Mouse (Mus musculus) 3T3-L1 (cell line): ENCODE results near the gene Snta1.

ENCODE experiments used
- DNase-seq: peaks from one replicate; pipeline ENCODE4 v3.0.0-alpha.2; 2015; ENCODE audit warnings: low read depth, low spot score

The Snta1 gene

DNA sequence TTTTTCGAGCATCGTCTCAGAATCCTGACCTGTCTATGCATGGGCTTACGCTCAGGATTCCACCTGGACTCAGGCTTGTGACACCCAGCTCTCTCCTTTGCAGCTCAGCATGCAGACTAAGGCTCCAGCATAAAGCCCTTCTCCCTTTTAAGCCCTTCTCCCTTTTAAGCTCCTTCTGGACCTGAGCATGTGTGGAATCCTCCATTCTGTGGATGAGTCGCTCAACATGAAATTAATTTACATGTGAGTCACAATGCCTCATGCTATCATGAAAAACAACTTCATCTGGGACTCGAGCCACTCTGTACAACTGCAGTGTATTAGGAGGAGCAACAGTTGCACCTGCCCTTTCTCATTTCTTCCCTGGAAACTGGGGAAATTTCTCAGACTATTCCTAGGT lies 14.3 kb upstream of the Snta1 start:
- DNase-seq = peak; percentile 60

GRCm38 (mm10) chr2:154420942-154421731 lies 13.2 kb upstream of the Snta1 start:
- DNase-seq = no peak

- DNase-seq = no peak
Measured at GRCm38 (mm10) chr2:154419631-154420515, 12.0 kb upstream of the Snta1 start.

- DNase-seq = no peak
Measured at GRCm38 (mm10) chr2:154418001-154418400, 10.1 kb upstream of the Snta1 start.

DNA sequence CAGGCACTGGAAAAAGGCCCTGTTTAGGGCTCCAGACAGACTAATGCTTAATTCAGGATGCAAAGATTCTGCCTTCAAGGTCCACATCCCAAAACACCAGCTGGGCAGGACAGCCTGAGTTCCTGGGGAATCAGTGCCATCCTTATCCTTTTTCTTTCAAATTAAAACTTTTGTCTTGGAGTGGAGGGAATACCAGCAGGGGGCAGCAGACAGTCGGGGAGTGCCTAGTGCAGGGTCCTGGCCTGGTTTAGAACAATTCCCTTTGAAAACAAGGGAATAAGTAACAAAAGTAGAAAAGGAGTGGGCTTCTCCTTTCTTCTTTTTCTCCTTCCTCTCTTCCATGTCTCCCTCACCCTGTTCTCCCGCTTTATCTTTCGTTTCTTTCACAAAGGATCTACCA lies 9.2 kb upstream of the Snta1 start:
- peak; percentile 89 for DNase-seq

DNA sequence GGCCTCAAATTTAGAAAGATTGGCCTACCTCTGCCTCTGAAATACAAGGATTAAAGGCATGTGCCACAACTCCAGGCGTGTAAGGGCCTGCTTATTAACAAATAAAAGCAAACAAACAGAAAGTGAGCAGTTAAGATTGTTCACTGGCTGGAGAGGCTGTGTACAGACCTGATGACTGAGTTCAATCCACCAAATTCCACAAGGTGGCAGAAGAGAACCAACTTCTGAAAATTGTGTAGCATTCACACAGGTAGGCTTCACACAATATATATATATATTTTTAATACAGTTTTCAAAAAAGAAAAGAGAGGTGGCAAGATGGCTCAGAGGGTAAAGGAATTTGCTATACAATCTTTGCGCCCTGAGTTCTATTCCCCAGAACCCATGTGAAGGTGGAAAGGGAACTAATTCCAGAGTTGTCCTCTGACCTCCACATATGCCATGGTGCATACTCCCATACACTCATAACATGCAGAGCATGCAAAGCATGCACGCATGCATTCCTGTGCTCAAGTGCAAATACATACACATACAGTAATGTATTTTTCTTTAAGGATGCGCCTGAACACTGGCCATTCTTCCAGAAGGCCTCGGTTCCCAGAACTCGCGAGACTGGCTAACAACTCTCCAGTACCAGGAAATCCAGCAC lies 4.2 kb upstream of the Snta1 start:
- DNase-seq = peak; percentile 88

DNA sequence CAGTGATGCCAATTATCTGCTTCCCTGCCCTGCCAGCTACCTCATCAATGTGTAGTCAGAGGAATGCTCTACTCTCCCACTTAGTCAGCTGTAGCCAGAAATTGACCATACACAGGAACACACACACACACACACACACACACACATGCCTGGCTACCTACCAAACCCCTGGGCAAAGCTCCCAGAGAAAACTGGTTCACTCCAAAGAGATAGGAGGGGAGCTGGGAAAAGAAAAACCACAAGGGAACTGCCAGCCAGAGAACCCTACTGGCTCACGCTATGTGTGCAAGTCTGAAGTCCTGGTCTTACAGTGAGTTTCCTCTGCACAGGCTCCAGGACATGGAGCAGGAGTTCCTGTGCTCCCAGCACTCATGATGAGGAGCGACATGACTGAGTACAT lies 2.5 kb upstream of the Snta1 start:
- peak; percentile 97 for DNase-seq

DNA sequence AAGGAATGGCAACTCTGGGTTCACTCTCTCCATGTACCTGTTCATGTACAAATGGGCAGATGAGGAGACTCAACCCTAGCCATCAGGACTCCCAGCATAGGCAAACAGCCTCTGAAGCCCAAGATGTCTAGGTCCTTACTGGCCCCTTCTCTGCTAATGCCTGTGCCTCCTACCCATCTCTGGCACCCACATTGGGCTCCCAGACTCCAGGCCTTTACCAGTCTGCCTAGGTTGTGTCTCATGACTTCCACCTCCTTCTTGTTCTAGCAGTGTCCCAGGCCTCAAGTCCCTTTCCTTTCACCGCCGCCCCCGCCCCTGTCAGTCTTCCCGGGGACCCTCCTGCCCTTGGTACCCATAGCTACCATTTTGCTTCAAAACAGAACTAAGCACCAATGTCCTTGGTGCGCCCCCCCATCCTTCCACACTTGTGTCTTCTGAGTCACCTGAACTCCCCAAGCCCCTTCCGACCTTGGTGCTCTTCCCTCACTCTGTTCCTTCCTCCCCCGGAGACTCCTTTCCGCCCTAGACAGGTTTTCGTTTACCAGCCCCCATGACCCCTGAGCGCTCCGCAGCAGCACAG lies 746 bp downstream of the Snta1 start:
- DNase-seq = no peak

- DNase-seq = no peak
Measured at GRCm38 (mm10) chr2:154405447-154405994, 2.4 kb downstream of the Snta1 start.

DNA sequence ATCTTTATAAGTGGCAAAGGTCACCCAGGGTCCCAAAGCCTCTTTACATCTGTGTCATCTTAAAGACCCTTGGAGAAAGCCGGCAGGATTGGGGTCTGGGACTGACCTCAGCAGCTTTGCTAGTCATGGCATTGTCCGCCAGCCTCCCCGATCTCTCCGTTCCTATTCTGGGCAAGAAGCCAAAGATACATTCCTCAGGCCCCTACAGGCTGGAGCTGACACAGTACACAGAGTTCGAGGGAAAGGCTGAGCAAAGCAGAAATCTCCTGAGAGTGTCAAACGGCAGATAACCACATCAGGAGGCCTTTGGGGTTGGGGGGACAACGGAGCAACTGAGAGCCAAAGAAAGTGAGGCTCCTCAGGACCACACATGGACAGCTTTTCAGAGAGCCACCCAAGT lies 5.1 kb downstream of the Snta1 start:
- peak; percentile 95 for DNase-seq

- DNase-seq = no peak
Measured at GRCm38 (mm10) chr2:154401976-154402375, 5.9 kb downstream of the Snta1 start.

DNA sequence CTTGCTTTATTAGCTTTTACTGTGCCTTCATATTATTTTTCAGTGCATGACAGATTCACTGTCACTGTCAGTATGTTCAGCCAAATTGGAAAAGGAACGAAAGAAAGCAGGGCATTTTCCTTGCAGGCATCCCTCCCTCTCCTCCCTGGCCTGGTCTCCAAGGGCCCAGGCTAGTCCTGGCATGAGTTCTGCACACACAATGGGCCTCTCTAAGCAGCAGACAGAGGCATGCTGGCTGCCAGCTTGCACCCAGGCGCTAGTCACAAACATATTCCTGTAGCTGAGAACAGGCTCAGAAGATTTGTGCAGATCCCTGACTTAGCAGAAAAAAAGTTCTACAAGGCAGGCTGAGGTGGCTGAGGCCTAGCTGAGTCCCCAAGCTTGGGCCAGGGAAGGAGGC lies 8.6 kb downstream of the Snta1 start:
- no peak for DNase-seq

DNA sequence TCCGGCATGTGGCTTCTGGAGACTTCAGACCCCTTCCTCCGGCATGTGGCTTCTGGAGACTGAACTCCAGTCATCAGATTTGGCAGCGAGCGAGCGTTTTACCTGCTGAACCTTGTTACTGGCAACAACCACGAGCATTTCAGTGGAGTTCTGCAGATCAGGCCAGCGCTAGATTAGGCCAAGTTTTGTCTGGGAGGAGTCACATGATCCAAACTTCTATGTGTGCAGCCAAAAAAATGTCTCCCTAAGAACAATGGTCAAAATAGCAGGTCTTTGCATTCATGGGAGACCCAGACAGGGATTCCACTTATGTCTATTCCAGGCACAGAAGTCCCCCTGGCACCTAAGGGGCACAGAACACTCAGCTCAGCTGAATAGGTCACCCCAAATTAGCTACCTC lies 9.6 kb downstream of the Snta1 start:
- no peak for DNase-seq

GRCm38 (mm10) chr2:154396529-154396928 lies 11.4 kb downstream of the Snta1 start:
- no peak for DNase-seq

DNA sequence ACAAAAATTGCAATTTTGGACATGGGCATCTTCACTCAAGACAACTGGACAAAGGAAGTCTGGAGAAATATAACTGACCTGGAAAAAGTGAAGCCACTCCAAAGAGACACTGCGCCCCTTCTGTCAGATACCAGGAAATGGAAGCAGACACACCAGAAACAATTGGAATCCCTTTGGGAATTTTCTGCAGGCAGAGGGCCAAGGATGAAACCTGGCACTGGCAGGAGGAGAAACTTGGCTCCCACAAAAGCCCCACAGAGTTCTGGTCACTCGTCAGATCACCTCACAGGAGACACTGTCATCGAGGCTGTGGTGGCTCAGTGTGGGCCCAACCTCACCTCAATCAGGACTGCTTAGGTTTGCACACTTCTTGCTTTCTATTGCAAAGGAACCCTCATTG lies 13.3 kb downstream of the Snta1 start:
- DNase-seq = peak; percentile 52

DNA sequence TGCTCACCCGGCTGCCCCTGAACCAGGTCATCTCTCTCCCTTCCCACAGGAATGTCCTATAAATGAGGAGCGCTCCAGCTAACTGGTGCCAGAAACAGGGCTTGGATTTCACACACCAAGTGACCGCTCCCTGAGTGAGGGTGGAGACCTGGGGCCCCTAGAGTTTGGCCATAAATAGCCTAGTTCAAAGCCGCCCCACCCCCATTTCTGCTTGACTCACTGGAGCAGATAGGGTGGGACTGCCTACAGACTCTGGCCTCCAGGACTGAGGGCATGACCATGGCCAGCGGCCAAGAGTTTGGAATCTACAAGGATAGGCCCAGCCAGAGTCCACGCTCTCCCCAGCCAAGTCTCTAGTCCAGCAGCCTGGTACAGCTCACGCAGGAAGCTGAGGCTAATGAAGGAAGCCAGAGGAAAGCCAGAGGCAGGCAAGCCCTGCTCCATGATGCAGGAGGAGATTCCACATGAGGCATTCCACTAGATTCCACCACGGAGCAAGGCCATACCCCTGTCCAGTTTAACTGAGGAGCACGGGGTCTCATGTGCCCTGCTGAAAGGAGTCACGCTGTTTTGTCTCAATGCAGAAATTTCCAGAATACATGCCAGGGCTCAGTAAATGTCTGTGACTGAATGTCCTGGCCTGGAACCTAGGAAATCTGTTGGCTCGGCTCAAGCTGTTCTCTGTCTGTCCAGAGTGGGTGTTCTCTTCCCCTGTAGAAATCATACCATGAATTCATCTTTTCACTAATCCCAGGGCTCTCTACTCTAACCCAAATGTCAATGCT lies 17.5 kb downstream of the Snta1 start:
- DNase-seq = peak; percentile 99

DNA sequence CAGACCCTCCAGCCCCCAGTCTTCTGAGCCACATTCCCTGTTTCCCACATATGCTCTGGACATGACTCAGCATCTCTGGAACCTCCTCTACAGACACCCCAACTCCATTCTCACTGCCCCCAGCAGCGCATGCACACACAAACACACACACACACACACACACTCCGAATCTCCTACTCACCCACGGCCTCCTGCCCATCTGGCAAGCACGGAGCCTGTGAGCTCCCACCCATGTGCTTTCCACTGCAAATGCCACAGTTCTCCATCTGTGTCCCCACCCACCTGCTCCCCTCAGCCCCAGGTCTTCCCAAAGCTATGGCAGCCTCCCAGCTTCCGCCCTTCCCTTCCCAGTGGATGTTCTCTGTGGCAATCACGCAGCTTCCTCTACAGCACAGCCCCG lies 28.8 kb downstream of the Snta1 start:
- peak; percentile 38 for DNase-seq

GRCm38 (mm10) chr2:154374807-154375601 lies 32.9 kb downstream of the Snta1 start:
- DNase-seq = peak; percentile 86

- DNase-seq = peak; percentile 85
Measured at GRCm38 (mm10) chr2:154373961-154374632, 33.8 kb downstream of the Snta1 start.
